Mouse (Mus musculus): ENCODE measurements around the gene Nobox.

The Nobox gene

GRCm38 (mm10) chr6:43274123-43274522, 35.2 kb downstream of the Nobox start:
- DNase-seq (ENCODE audit: low read depth, low spot score) = no peak

- no peak for DNase-seq (ENCODE audit: low read depth, low spot score)
Observed at GRCm38 (mm10) chr6:43272597-43272996, 36.8 kb downstream of the Nobox start.

GRCm38 (mm10) chr6:43266356-43266755, 43.0 kb downstream of the Nobox start:
- no peak for DNase-seq (ENCODE audit: low read depth, low spot score)

DNA sequence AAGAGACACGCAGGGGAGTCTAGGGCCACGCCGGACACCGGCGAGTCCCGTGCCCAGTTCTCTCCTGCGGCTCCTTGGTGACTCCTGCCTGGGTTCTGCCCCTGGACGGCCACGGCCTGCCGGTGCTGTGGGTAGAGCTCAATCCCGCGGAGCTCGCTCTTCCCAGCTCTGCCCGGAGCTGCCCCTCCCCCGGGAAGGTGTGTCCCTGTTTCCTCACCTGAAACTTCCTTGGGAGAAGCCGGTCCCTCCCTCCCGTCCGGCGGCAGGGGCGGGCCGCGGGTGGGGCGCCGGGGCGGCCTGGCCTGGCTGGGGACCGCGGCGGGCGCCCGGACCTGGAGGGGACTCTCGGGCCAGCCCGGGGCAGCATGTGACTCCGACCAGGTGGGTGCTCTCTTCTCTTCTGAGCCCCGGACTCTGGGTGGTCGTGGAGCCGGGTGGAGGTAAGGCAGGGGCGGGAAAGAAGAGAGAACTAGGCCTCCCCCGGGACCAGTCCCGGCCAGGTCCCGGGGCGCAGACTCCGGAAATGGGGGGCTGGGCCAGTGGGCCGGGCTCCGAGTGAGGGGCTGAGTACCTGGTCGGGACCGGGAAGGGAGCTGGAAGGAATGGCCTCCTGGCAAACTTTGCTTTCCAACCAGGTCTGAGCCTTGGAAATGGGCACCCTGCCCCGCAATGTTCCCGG, 43.9 kb downstream of the Nobox start, which contains the start of gene Arhgef5:
Gene Arhgef5 (plus strand): TSS at position 220 of the 679 bp plus-strand sequence.
- no peak for DNase-seq (ENCODE audit: low read depth, low spot score)

- DNase-seq (ENCODE audit: low read depth, low spot score) = no peak
Observed at GRCm38 (mm10) chr6:43260756-43261155, 48.6 kb downstream of the Nobox start.

GRCm38 (mm10) chr6:43254193-43254926, 55.0 kb downstream of the Nobox start:
- peak; percentile 12 for DNase-seq (ENCODE audit: low read depth, low spot score)

Measured in telencephalon, adult 2 months (tissue).